ENCODE assay signal across 8 mouse cellular contexts in the genomic region with DNA sequence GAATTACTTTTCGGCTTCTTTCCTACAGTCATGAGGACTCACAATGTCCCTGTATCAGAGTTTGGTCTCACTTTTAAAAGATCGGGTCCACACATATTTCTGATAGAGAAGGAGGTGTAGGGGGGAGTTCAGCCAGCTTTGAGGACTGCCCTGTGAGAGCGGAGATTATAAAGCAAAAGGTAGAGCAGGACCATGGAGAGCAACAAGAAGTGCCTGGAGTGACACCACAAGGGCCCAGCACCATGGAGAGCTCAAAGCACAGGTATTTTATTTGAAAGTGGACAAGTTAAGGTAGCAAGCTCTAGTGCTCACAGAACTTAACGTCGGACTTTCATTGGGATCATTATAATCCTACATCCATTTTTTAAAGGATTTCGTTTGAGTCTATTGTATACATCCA. TPM values are rescaled to one million over a fixed set of nuclear protein-coding genes. Genes with fewer than 3 reads are reported as not detected.
A peak's percentile ranks its signal among the peaks of the same experiment; 100 is the strongest.
DNase-seq lines count a peak whose midpoint lies in the region; ATAC-seq lines count a peak whose summit lies in the region.

No protein-coding gene starts in this region.

- H3K9ac ChIP-seq in forebrain, embryonic 12.5 days: no peak overlapping the region

- no peaks in the 10 kb centered on the region for H3K9me3 ChIP-seq in limb, embryonic 10.5 days (replicated peaks)
- no peaks in the 10 kb centered on the region for H3K9me3 ChIP-seq in forebrain, embryonic 12.5 days

- peaks cover 9% of the 10 kb centered on the region for H3K4me1 ChIP-seq in limb, embryonic 10.5 days
- peaks cover 22% of the 10 kb centered on the region for H3K4me1 ChIP-seq in forebrain, embryonic 12.5 days

- no peak overlapping the region for H3K27ac ChIP-seq in limb, embryonic 10.5 days
- no peak overlapping the region for H3K27ac ChIP-seq in forebrain, embryonic 12.5 days

- no peaks in the 10 kb centered on the region for H3K36me3 ChIP-seq in limb, embryonic 10.5 days
- H3K36me3 ChIP-seq in forebrain, embryonic 12.5 days (replicated peaks): no peaks in the 10 kb centered on the region; the same call in 1 of the 2 replicates

- no peak for ATAC-seq in forebrain, embryonic 12.5 days (ENCODE audit: low FRiP score)

- peaks cover 20% of the 10 kb centered on the region for H3K27me3 ChIP-seq in limb, embryonic 10.5 days (ENCODE audit: low read depth, poor library complexity, severe bottlenecking)
- no peaks in the 10 kb centered on the region for H3K27me3 ChIP-seq in forebrain, embryonic 12.5 days

- no peak overlapping the region for H3K4me2 ChIP-seq in forebrain, embryonic 12.5 days

- 34% methylated on average over 6 of the region's 6 CpGs for WGBS in limb, embryonic 10.5 days
- WGBS in forebrain, embryonic 12.5 days: 57% methylated on average over 6 of the region's 6 CpGs

- H3K4me3 ChIP-seq in limb, embryonic 10.5 days: no peak overlapping the region
- no peak overlapping the region for H3K4me3 ChIP-seq in forebrain, embryonic 12.5 days (replicated peaks)

- DNase-seq in urinary bladder, postnatal 14 days (ENCODE audit: low spot score): peak; percentile 72
- DNase-seq in urinary bladder, adult 2 months (ENCODE audit: low spot score): no peak
- peak; percentile 85 for DNase-seq in forelimb bud, embryonic 11.5 days (ENCODE audit: low read depth, low spot score)
- peak; percentile 77 for DNase-seq in limb, embryonic 10.5 days (ENCODE audit: low spot score)
- DNase-seq in testis, postnatal 14 days (ENCODE audit: low spot score): peak; percentile 52
- no peak for DNase-seq in right cerebral cortex, postnatal 25 days
- DNase-seq in layer of hippocampus, postnatal 14 days (ENCODE audit: low spot score in 2 of 2): no peak

RNA-seq across cellular contexts. Expression of a gene that starts 5.8 kb away (rescaled TPM):
- 34.3 and 36.2 TPM in 2 replicates for polyA plus RNA-seq in urinary bladder, adult 2 months (2012; rRNA removed)
- 0.29 and 0.49 TPM in 2 replicates for polyA plus RNA-seq in limb, embryonic 10.5 days (2016; fragmentation: Nextera tagmentation; extraction: Ambion mirVana)
- polyA plus RNA-seq in forebrain, embryonic 12.5 days (2016; fragmentation: Nextera tagmentation; extraction: Ambion mirVana): 12.6 and 22.2 TPM in 2 replicates
- 100 to 1,000 TPM; 351 to 367 TPM for total RNA-seq in layer of hippocampus, postnatal 14 days (2021)

RNA-seq across cellular contexts. Expression of a gene that starts 11.0 kb away (rescaled TPM):
- polyA plus RNA-seq in urinary bladder, adult 2 months (2012; rRNA removed): 3.7 and 6.6 TPM in 2 replicates
- 1.1 and 2.5 TPM in 2 replicates for polyA plus RNA-seq in limb, embryonic 10.5 days (2016; fragmentation: Nextera tagmentation; extraction: Ambion mirVana)
- 6.9 and 7.5 TPM in 2 replicates for polyA plus RNA-seq in forebrain, embryonic 12.5 days (2016; fragmentation: Nextera tagmentation; extraction: Ambion mirVana)
- 1 to 10 TPM; 2.9 to 4.0 TPM for total RNA-seq in layer of hippocampus, postnatal 14 days (2021)

RNA-seq across cellular contexts. Expression of a gene that starts 28.1 kb away (rescaled TPM):
- polyA plus RNA-seq in urinary bladder, adult 2 months (2012; rRNA removed): 13.7 and 16.6 TPM in 2 replicates
- polyA plus RNA-seq in limb, embryonic 10.5 days (2016; fragmentation: Nextera tagmentation; extraction: Ambion mirVana): 0.55 and 0.78 TPM in 2 replicates
- 4.4 and 5.1 TPM in 2 replicates for polyA plus RNA-seq in forebrain, embryonic 12.5 days (2016; fragmentation: Nextera tagmentation; extraction: Ambion mirVana)
- 10 to 100 TPM; 76.9 to 81.4 TPM for total RNA-seq in layer of hippocampus, postnatal 14 days (2021)

Comparison
In these comparisons a context has a peak if more than half of its experiments do, and no peak if none do; other contexts are left out.
1. DNase-seq: peak in urinary bladder, postnatal 14 days (single experiment), forelimb bud, embryonic 11.5 days (single experiment), limb, embryonic 10.5 days (single experiment) and testis, postnatal 14 days (single experiment); none in urinary bladder, adult 2 months (single experiment), right cerebral cortex, postnatal 25 days (single experiment) and layer of hippocampus, postnatal 14 days (0 of 2).